18 mouse cellular contexts compared by ENCODE assay signal in genomic region chr6:52020276-52020675, GRCm38 (mm10). TPM values are rescaled to one million over a fixed set of nuclear protein-coding genes. Genes with fewer than 3 reads are reported as not detected.
DNase-seq lines count a peak whose midpoint lies in the region; TF ChIP-seq lines count a peak whose summit lies in the region.
"Had no signal": no experiment of that assay in that cellular context is flagged by ENCODE, and none has a peak within 500 bp of the region (broad histone marks: within the 10 kb centered on the region; RNA-seq: fewer than 3 reads in every experiment).

No protein-coding gene starts in this region.

- peaks cover 0 to 16% of the 10 kb centered on the region in 2 experiments; a peak in 2 of 4 replicates for H3K4me1 ChIP-seq in CH12.LX (ENCODE audit: control insufficient read depth in 1 of 2, insufficient read depth in 2 of 2)

- H3K4me2 ChIP-seq in CH12.LX (ENCODE audit: insufficient read depth, low read depth, poor library complexity, severe bottlenecking): no peak overlapping the region

- no peak for TF ChIP-seq POLR2A in CH12.LX (IDR thresholded peaks at IDR 0.05; ENCODE audit: low read depth, low read length)

- H3K36me3 ChIP-seq in CH12.LX (replicated peaks in 1 of 2; ENCODE audit: control insufficient read depth in 1 of 2, insufficient read depth in 1 of 2, low read length in 1 of 2): no peaks in the 10 kb centered on the region
- H3K36me3 ChIP-seq: G1E had no signal

- no peaks in the 10 kb centered on the region for H3K9me3 ChIP-seq in CH12.LX (replicated peaks; ENCODE audit: low read length)
- H3K9me3 ChIP-seq: G1E had no signal

- TF ChIP-seq RAD21 in CH12.LX (IDR thresholded peaks at IDR 0.05; ENCODE audit: low read depth, low read length): no peak

- TF ChIP-seq CTCF in CH12.LX (conservative IDR thresholded peaks at IDR 0.05 in 1 of 2, IDR thresholded peaks at IDR 0.05 in 1 of 2; ENCODE audit: low read depth in 2 of 2, low read length in 2 of 2): no peak

- no peak overlapping the region for H3K9ac ChIP-seq in CH12.LX (ENCODE audit: insufficient read depth, low read depth)

- DNase-seq in A20 (ENCODE audit: low read depth, low spot score) (peak; percentile 26), CH12.LX (ENCODE audit: extremely low read depth) (no peak)
- no peak for DNase-seq in retina, embryonic 14.5 days (ENCODE audit: low spot score)
- no peak for DNase-seq in gastrocnemius, adult 8-10 months (ENCODE audit: low spot score in 2 of 2)
- DNase-seq: adrenal gland, adult 2 months; adrenal gland, adult 8-10 months; adrenal gland, postnatal 10 days; adrenal gland, postnatal 14 days; adrenal gland, postnatal 25 days; adrenal gland, postnatal 36 days; B cell, adult 2 months; cerebellum, adult 11 months; cerebellum, adult 11-12 months; cerebellum, adult 18-20 months; cerebellum, adult 2 months; cerebellum, adult 8-10 months had no signal

- H3K27ac ChIP-seq in CH12.LX (ENCODE audit: insufficient read depth, low read depth): no peak overlapping the region

- no peak overlapping the region for H3K4me3 ChIP-seq in CH12.LX (replicated peaks in 1 of 3; ENCODE audit: low read depth in 2 of 3, low read length in 2 of 3, poor library complexity in 1 of 3)

- H3K27me3 ChIP-seq in CH12.LX (replicated peaks): no peaks in the 10 kb centered on the region
- H3K27me3 ChIP-seq: Patski had no signal

- peak; percentile 56 for TF ChIP-seq EP300 in CH12.LX (IDR thresholded peaks at IDR 0.05; ENCODE audit: low read length)

- dilution Hi-C loops in CH12.LX (cut with MboI; ENCODE audit: extremely low pct_ligation_motif_present, extremely low pct_unique_long_range_greater_than_20kb, low sequenced_read_pairs): no loop called here

- no peaks in the 10 kb centered on the region for H3K79me2 ChIP-seq in CH12.LX (replicated peaks; ENCODE audit: control insufficient read depth, extremely low read depth, insufficient read depth, poor library complexity, severe bottlenecking)

- in situ Hi-C loops in CH12.LX (cut with MboI; ENCODE audit: low pct_ligation_motif_present, low pct_unique_long_range_greater_than_20kb, low sequenced_read_pairs): loop anchor here (25.0 kb wide), 1 partner anchor 192 kb away; the partner anchor contains the start of genes Gm28308, Hoxa3, Hoxa5 and Hoxa6

TF ChIP-seq in CH12.LX, 34 proteins besides CTCF, POLR2A, EP300 and RAD21:
- TF ChIP-seq ZNF384 (IDR thresholded peaks at IDR 0.05; ENCODE audit: low read depth, low read length) (no peak), IRF4 (IDR thresholded peaks at IDR 0.05; ENCODE audit: low read depth, low read length) (peak; percentile 78)

RNA-seq across cellular contexts. Expression of gene Skap2, which starts 7.9 kb away (rescaled TPM):
- total RNA-seq in CH12.LX (2012; rRNA removed) (25.8 and 30.2 TPM in 2 replicates), CH12.LX (2014; rRNA removed) (51.9 and 61.0 TPM in 2 replicates)
- 76.1 and 85.9 TPM in 2 replicates for polyA plus RNA-seq in CH12.LX (2012; ENCODE audit: insufficient read length, low read depth)
- 1 to 10 TPM; 2.9 to 6.1 (median 3.1) TPM for total RNA-seq in gastrocnemius, adult 8-10 months (2022)
